Mouse (Mus musculus) C2C12 (cell line): ENCODE data around the gene Elk3. TPM values are rescaled to one million over a fixed set of nuclear protein-coding genes. Genes with fewer than 3 reads are reported as not detected.

Experiments
- H3K27me3 ChIP-seq: one replicate; pipeline ENCODE4 v1.6.1; 2011; ENCODE audit not compliant: control insufficient read depth, insufficient read depth, insufficient read length
- H3K36me3 ChIP-seq: one replicate; pipeline ENCODE4 v1.6.1; 2011; ENCODE audit not compliant: control insufficient read depth, insufficient read depth
- H3K4me3 ChIP-seq: one replicate; pipeline ENCODE4 v1.5.1; 2011; ENCODE audit warnings: mild to moderate bottlenecking, control low read depth; ENCODE audit not compliant: poor library complexity, insufficient read depth, severe bottlenecking
- H3K79me2 ChIP-seq: one replicate; pipeline ENCODE4 v1.6.1; 2011; ENCODE audit not compliant: control insufficient read depth, insufficient read depth
- H3K79me3 ChIP-seq: one replicate; pipeline ENCODE4 v1.6.1; 2011; ENCODE audit warnings: low read depth, control low read depth
- H3ac ChIP-seq: one replicate; pipeline ENCODE3; 2011; ENCODE audit warnings: low read depth; ENCODE audit not compliant: control insufficient read depth, insufficient read length
- CEBPB ChIP-seq: IDR thresholded peaks from one replicate; pipeline ENCODE4 v1.6.1; 2011; ENCODE audit warnings: low read depth, mild to moderate bottlenecking, control low read depth, moderate library complexity
- CTCF ChIP-seq: IDR thresholded peaks from one replicate; pipeline ENCODE4 v1.5.1; 2011; ENCODE audit not compliant: control insufficient read depth, insufficient read depth, insufficient read length
- FOSL1 ChIP-seq: IDR thresholded peaks from one replicate; pipeline ENCODE4 v1.8.0; 2011; ENCODE audit warnings: mild to moderate bottlenecking, low read length; ENCODE audit not compliant: poor library complexity, insufficient read depth, severe bottlenecking
- MAX ChIP-seq: IDR thresholded peaks from one replicate; pipeline ENCODE4 v1.6.1; 2011; ENCODE audit warnings: mild to moderate bottlenecking, control low read depth
- MYOD1 ChIP-seq: IDR thresholded peaks from one replicate; pipeline ENCODE4 v1.6.1; 2011; ENCODE audit warnings: low read depth; ENCODE audit not compliant: control insufficient read depth, insufficient read length
- MYOG ChIP-seq: IDR thresholded peaks from one replicate; pipeline ENCODE4 v1.6.1; 2011; ENCODE audit not compliant: control insufficient read depth, insufficient read length; ENCODE audit errors: extremely low read depth
- USF1 ChIP-seq: IDR thresholded peaks from one replicate; pipeline ENCODE4 v1.6.1; 2011; ENCODE audit warnings: low read depth, mild to moderate bottlenecking, control low read depth, moderate library complexity
- polyA plus RNA-seq: library from polyadenylated mRNA; unstranded; fragments of >200 nt; fragmentation: generic; extraction: Trizol; gene quantifications from one replicate; pipeline ENCODE4 v1.2.1, GENCODE M21; 2012; ENCODE audit warnings: missing spikeins

Gene Elk3
- polyA plus RNA-seq, 1 experiment, result 56.1 TPM

GRCm38 (mm10) chr10:93281092-93281491 is 29.8 kb downstream of the Elk3 start:
- Histone ChIP-seq H3K79me2 (peaks cover 91% of the 10 kb centered on the region), H3K36me3 (peaks cover 84% of the 10 kb centered on the region), H3ac (no peak overlapping the region), H3K4me3 (no peak overlapping the region), H3K27me3 (no peaks in the 10 kb centered on the region), H3K79me3 (peaks cover 36% of the 10 kb centered on the region)
- TF ChIP-seq FOSL1, result no peak
- no peak for TF ChIP-seq CTCF
- no peak for TF ChIP-seq USF1
- TF ChIP-seq MYOG, result no peak
- no peak for TF ChIP-seq MYOD1
- TF ChIP-seq MAX, result no peak
- TF ChIP-seq CEBPB, result no peak

GRCm38 (mm10) chr10:93280586-93280985 is 30.3 kb downstream of the Elk3 start:
- Histone ChIP-seq H3K79me3 (peaks cover 31% of the 10 kb centered on the region), H3ac (no peak overlapping the region), H3K4me3 (no peak overlapping the region), H3K36me3 (peaks cover 83% of the 10 kb centered on the region), H3K79me2 (peaks cover 91% of the 10 kb centered on the region), H3K27me3 (no peaks in the 10 kb centered on the region)
- no peak for TF ChIP-seq CEBPB
- no peak for TF ChIP-seq USF1
- TF ChIP-seq CTCF, result no peak
- no peak for TF ChIP-seq MYOG
- no peak for TF ChIP-seq FOSL1

GRCm38 (mm10) chr10:93279062-93279461 is 31.9 kb downstream of the Elk3 start:
- Histone ChIP-seq H3K79me3 (peaks cover 22% of the 10 kb centered on the region), H3K79me2 (peaks cover 88% of the 10 kb centered on the region), H3K27me3 (no peaks in the 10 kb centered on the region), H3K4me3 (no peak overlapping the region), H3ac (no peak overlapping the region), H3K36me3 (peaks cover 77% of the 10 kb centered on the region)
- TF ChIP-seq MAX (no peak), MYOD1 (no peak), CTCF (no peak), FOSL1 (no peak), CEBPB (no peak), MYOG (no peak), USF1 (no peak)

GRCm38 (mm10) chr10:93278361-93278760 is 32.6 kb downstream of the Elk3 start:
- peaks cover 70% of the 10 kb centered on the region for H3K36me3 ChIP-seq
- TF ChIP-seq USF1, result no peak
- TF ChIP-seq FOSL1, result no peak
- no peak for TF ChIP-seq MYOG
- TF ChIP-seq MAX, result no peak
- no peak for TF ChIP-seq CTCF
- TF ChIP-seq MYOD1, result no peak
- no peak for TF ChIP-seq CEBPB
- no peak overlapping the region for H3ac ChIP-seq
- H3K79me2 ChIP-seq, result peaks cover 82% of the 10 kb centered on the region
- H3K4me3 ChIP-seq, result no peak overlapping the region
- H3K79me3 ChIP-seq, result peaks cover 21% of the 10 kb centered on the region
- no peaks in the 10 kb centered on the region for H3K27me3 ChIP-seq

GRCm38 (mm10) chr10:93276857-93277256 is 34.1 kb downstream of the Elk3 start:
- Histone ChIP-seq H3ac (no peak overlapping the region), H3K79me3 (peaks cover 18% of the 10 kb centered on the region), H3K27me3 (no peaks in the 10 kb centered on the region), H3K4me3 (no peak overlapping the region), H3K79me2 (peaks cover 69% of the 10 kb centered on the region), H3K36me3 (peaks cover 55% of the 10 kb centered on the region)
- TF ChIP-seq USF1 (no peak), MYOD1 (no peak), FOSL1 (no peak), CTCF (no peak), MYOG (no peak), MAX (no peak), CEBPB (no peak)

- H3K36me3 ChIP-seq, result peaks cover 50% of the 10 kb centered on the region
- peaks cover 18% of the 10 kb centered on the region for H3K79me3 ChIP-seq
- no peak overlapping the region for H3K4me3 ChIP-seq
- no peak overlapping the region for H3ac ChIP-seq
- H3K27me3 ChIP-seq, result no peaks in the 10 kb centered on the region
- TF ChIP-seq MYOG (no peak), CEBPB (no peak), FOSL1 (no peak), USF1 (no peak), MYOD1 (no peak)
- peaks cover 67% of the 10 kb centered on the region for H3K79me2 ChIP-seq
These were observed 34.6 kb downstream of the Elk3 start for GRCm38 (mm10) chr10:93276349-93276763.
